Mouse (Mus musculus): ENCODE data around the gene Snf8. TPM values are rescaled to one million over a fixed set of nuclear protein-coding genes. Genes with fewer than 3 reads are reported as not detected.

The Snf8 gene
- polyA plus RNA-seq, 1 experiment from 2014 or later = 37.7 TPM

DNA sequence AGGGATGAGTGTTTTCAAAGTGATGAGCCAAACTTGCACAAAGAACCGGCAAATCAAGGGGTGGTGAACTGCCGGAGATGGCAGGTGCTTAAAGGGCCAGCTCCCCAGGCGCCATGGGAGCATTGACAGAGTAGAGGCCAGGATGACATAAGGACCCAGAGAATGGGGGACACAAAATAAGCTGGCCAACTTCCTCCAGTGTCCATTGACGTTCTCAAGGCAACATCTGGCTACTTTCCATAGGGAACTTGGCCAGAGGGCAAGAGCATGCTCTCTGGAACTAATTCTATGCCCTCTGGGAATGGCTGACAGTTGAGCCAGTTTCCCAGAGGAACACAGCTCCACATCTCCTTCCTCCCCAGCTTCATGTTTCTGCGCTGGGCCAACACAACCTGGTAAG lies 33.5 kb downstream of the Snf8 start:
- no peak overlapping the region for H3K4me2 ChIP-seq (ENCODE audit: low read depth, low read length)
- 70% methylated on average over 5 of the region's 5 CpGs for WGBS
- no peaks in the 10 kb centered on the region for H3K9me3 ChIP-seq (replicated peaks; ENCODE audit: control insufficient read depth, low read length)
- H3K4me3 ChIP-seq (ENCODE audit: low read depth, low read length) = no peak overlapping the region
- DNase-seq (ENCODE audit: low spot score) (no peak), ATAC-seq (replicated peaks; ENCODE audit: insufficient number of reproducible peaks, low FRiP score, low TSS enrichment, low read depth) (no peak)
- H3K27me3 ChIP-seq (ENCODE audit: control insufficient read depth, insufficient read depth, low read length) = no peaks in the 10 kb centered on the region
- no peaks in the 10 kb centered on the region; the same call in 1 of the 2 replicates for H3K36me3 ChIP-seq (replicated peaks; ENCODE audit: control insufficient read depth, insufficient read depth, low read depth, low read length)
- no peak overlapping the region for H3K27ac ChIP-seq (replicated peaks; ENCODE audit: low read depth, low read length)
- no peaks in the 10 kb centered on the region for H3K4me1 ChIP-seq (ENCODE audit: control insufficient read depth, insufficient read depth, low read length)
- H3K9ac ChIP-seq (replicated peaks; ENCODE audit: low read length) = no peak overlapping the region

DNA sequence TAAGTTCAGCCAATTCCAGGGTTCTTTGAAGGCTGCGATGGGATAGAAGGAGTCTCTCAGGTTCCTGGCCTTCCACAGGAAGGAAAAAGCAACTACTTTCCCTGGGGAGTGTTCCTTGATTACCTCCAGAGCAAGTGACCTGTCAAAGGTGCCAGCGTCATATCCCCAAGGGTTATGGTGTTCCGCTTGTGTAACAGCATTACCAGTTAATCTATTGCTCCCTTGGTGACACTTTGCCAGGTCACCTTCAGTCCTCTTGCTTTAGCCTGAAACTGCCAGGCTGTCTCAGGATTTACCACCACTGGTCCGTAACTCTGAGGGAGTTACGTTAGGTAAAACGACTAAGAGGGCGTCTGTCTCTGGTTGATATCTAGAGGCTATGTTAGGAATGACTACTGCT lies 35.7 kb downstream of the Snf8 start:
- Histone ChIP-seq H3K36me3 (replicated peaks; ENCODE audit: control insufficient read depth, insufficient read depth, low read depth, low read length) (no peaks in the 10 kb centered on the region; the same call in 1 of the 2 replicates), H3K27me3 (ENCODE audit: control insufficient read depth, insufficient read depth, low read length) (no peaks in the 10 kb centered on the region), H3K9ac (replicated peaks; ENCODE audit: low read length) (no peak overlapping the region), H3K9me3 (replicated peaks; ENCODE audit: control insufficient read depth, low read length) (no peaks in the 10 kb centered on the region), H3K27ac (replicated peaks; ENCODE audit: low read depth, low read length) (no peak overlapping the region), H3K4me1 (ENCODE audit: control insufficient read depth, insufficient read depth, low read length) (peaks cover 7% of the 10 kb centered on the region; the same call in 1 of the 2 replicates), H3K4me3 (ENCODE audit: low read depth, low read length) (no peak overlapping the region), H3K4me2 (ENCODE audit: low read depth, low read length) (no peak overlapping the region)
- DNase-seq (ENCODE audit: low spot score) (no peak), ATAC-seq (replicated peaks; ENCODE audit: insufficient number of reproducible peaks, low FRiP score, low TSS enrichment, low read depth) (no peak)
- 91% methylated on average over 7 of the region's 7 CpGs for WGBS

DNA sequence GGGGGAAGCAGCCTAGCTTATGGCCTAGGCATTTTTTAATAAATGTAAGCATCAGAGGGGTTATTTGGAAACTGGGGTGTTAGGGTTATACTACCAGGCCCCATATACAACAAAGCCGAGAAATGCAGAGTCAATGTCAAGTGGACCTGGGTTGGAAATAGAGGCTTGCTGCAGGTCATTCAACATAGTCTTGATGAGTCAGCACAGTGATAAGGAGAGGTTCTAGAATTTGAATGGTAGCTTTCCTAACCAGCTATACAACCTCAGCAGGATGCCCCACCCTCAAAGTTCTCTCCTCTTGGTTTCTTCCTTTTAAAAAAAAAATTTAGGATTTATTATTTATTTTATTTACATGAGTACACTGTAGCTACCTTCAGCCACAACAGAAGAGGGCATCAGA lies 36.3 kb downstream of the Snf8 start:
- no peak for ATAC-seq (replicated peaks; ENCODE audit: insufficient number of reproducible peaks, low FRiP score, low TSS enrichment, low read depth)
- no peaks in the 10 kb centered on the region for H3K27me3 ChIP-seq (ENCODE audit: control insufficient read depth, insufficient read depth, low read length)
- no peak overlapping the region for H3K4me3 ChIP-seq (ENCODE audit: low read depth, low read length)
- no peak overlapping the region for H3K4me2 ChIP-seq (ENCODE audit: low read depth, low read length)
- H3K27ac ChIP-seq (replicated peaks; ENCODE audit: low read depth, low read length) = no peak overlapping the region
- no peak overlapping the region for H3K9ac ChIP-seq (replicated peaks; ENCODE audit: low read length)
- no peak for DNase-seq (ENCODE audit: low spot score)
- peaks cover 7% of the 10 kb centered on the region; the same call in 1 of the 2 replicates for H3K4me1 ChIP-seq (ENCODE audit: control insufficient read depth, insufficient read depth, low read length)
- no peaks in the 10 kb centered on the region for H3K9me3 ChIP-seq (replicated peaks; ENCODE audit: control insufficient read depth, low read length)
- no peaks in the 10 kb centered on the region; the same call in 1 of the 2 replicates for H3K36me3 ChIP-seq (replicated peaks; ENCODE audit: control insufficient read depth, insufficient read depth, low read depth, low read length)
- WGBS = 97% methylated on average over 1 of the region's 1 CpGs

DNA sequence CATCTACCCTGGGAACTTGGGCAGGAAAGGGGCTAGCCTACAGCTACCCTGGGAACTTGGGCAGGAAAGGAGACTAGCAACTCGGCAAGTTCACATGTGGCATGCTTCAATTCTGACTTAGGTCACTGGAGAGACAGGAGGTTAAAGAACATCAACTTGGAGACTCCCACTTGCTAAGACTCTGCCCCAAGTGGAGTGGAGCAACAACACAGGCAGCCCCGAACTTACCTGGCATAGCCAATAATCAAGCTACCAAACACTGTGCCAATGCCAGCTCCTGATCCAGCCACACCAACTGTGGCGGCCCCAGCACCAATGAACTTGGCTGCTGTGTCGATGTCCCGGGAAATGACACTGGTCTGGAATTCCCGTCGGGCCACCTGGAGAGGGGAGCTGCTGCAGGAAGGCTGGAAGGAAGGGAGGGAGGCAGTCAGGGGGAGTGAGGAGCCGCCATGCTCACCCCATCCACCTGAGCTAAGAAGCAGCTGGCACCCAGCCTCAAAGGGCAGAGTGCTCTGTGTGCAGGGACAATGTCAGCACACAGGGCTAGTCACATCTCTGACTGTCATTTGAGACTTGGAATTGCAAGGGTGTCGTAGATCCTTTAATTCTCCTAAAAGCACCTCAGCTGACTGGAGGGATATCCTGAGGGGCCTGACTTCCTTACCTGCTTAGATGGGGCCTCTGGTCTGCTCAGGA lies 38.8 kb downstream of the Snf8 start:
- no peak overlapping the region for H3K9ac ChIP-seq (replicated peaks; ENCODE audit: low read length)
- no peaks in the 10 kb centered on the region for H3K9me3 ChIP-seq (replicated peaks; ENCODE audit: control insufficient read depth, low read length)
- no peaks in the 10 kb centered on the region; the same call in 1 of the 2 replicates for H3K36me3 ChIP-seq (replicated peaks; ENCODE audit: control insufficient read depth, insufficient read depth, low read depth, low read length)
- DNase-seq (ENCODE audit: low spot score) (no peak), ATAC-seq (replicated peaks; ENCODE audit: insufficient number of reproducible peaks, low FRiP score, low TSS enrichment, low read depth) (no peak)
- peaks cover 7% of the 10 kb centered on the region; the same call in 1 of the 2 replicates for H3K4me1 ChIP-seq (ENCODE audit: control insufficient read depth, insufficient read depth, low read length)
- no peak overlapping the region for H3K27ac ChIP-seq (replicated peaks; ENCODE audit: low read depth, low read length)
- 71% methylated on average over 8 of the region's 9 CpGs for WGBS
- no peak overlapping the region for H3K4me2 ChIP-seq (ENCODE audit: low read depth, low read length)
- no peaks in the 10 kb centered on the region for H3K27me3 ChIP-seq (ENCODE audit: control insufficient read depth, insufficient read depth, low read length)
- H3K4me3 ChIP-seq (ENCODE audit: low read depth, low read length) = no peak overlapping the region

DNA sequence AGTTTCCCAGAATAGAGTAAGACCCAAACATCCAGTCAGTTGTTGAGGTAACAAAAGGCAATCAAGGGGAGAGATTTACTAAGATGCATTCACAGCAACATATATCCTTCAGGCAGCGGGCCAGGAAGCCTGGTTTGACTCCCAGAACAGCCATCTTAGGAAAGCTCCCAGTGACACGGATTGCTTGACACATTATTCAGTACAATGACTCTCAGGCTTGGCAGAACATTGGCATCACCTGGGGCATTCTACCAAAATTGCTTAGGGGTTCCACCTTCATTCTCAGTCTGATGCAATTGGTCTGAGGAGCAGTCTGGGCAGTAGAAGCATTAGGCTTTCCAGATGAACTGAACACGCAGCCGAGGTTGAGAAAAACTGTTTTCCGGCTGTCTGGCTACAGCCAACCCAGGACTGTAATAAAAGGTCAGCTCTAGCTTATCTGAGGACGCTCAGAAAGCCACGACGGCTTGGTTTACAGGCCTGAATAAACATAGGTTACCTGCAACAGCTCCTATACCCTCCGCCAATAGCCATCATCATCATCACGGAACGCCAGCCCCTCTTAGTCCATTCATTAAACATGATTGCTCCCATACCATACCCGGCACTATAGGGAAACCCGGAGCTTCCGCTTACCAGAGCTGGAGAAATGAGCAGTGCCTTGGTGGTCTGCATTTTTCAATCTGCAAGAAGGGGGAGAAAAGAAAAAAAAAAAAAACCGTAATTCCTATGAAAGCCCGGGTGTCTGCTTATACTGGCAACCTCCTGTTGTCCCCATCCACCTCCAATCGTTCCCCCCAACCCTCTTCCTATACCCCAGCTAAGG lies 39.9 kb downstream of the Snf8 start:
- DNase-seq (ENCODE audit: low spot score) = no peak
- no peak for ATAC-seq (replicated peaks; ENCODE audit: insufficient number of reproducible peaks, low FRiP score, low TSS enrichment, low read depth)
- Histone ChIP-seq H3K9me3 (replicated peaks; ENCODE audit: control insufficient read depth, low read length) (no peaks in the 10 kb centered on the region), H3K36me3 (replicated peaks; ENCODE audit: control insufficient read depth, insufficient read depth, low read depth, low read length) (no peaks in the 10 kb centered on the region; the same call in 1 of the 2 replicates), H3K9ac (replicated peaks; ENCODE audit: low read length) (peak overlapping the region; percentile 65), H3K4me3 (ENCODE audit: low read depth, low read length) (peak overlapping the region; percentile 63), H3K27ac (replicated peaks; ENCODE audit: low read depth, low read length) (no peak overlapping the region), H3K4me2 (ENCODE audit: low read depth, low read length) (peak overlapping the region; percentile 70), H3K4me1 (ENCODE audit: control insufficient read depth, insufficient read depth, low read length) (peaks cover 7% of the 10 kb centered on the region; the same call in 1 of the 2 replicates), H3K27me3 (ENCODE audit: control insufficient read depth, insufficient read depth, low read length) (no peaks in the 10 kb centered on the region)
- 24% methylated on average over 17 of the region's 17 CpGs for WGBS

DNA sequence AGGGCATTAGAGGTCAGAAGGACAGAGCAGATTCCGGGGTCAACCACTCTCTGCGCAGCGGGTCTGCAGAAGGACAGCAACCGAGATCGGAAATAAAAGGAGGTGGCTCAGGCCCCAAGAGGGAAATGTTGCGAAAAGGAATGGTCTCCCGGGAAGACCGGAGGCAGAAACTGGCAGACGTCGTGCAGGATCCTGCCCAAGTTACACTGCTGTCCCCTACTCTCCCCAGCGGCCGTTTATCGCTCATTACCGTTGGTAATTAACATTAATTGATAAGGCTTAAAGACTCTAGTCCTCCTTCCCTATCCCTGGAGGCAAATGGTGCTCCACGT lies 40.5 kb downstream of the Snf8 start:
- WGBS = 0% methylated on average over 15 of the region's 15 CpGs
- no peaks in the 10 kb centered on the region for H3K27me3 ChIP-seq (ENCODE audit: control insufficient read depth, insufficient read depth, low read length)
- peak overlapping the region; percentile 65 for H3K9ac ChIP-seq (replicated peaks; ENCODE audit: low read length)
- peak overlapping the region; percentile 63 for H3K4me3 ChIP-seq (ENCODE audit: low read depth, low read length)
- H3K4me2 ChIP-seq (ENCODE audit: low read depth, low read length) = peak overlapping the region; percentile 70
- no peak for ATAC-seq (replicated peaks; ENCODE audit: insufficient number of reproducible peaks, low FRiP score, low TSS enrichment, low read depth)
- DNase-seq (ENCODE audit: low spot score) = no peak
- H3K4me1 ChIP-seq (ENCODE audit: control insufficient read depth, insufficient read depth, low read length) = peaks cover 7% of the 10 kb centered on the region; the same call in 1 of the 2 replicates
- H3K9me3 ChIP-seq (replicated peaks; ENCODE audit: control insufficient read depth, low read length) = no peaks in the 10 kb centered on the region
- no peaks in the 10 kb centered on the region; the same call in 1 of the 2 replicates for H3K36me3 ChIP-seq (replicated peaks; ENCODE audit: control insufficient read depth, insufficient read depth, low read depth, low read length)
- 0 out of 2 replicates have a peak overlapping the region, but pooled peaks have one; percentile 7 for H3K27ac ChIP-seq (replicated peaks; ENCODE audit: low read depth, low read length)

DNA sequence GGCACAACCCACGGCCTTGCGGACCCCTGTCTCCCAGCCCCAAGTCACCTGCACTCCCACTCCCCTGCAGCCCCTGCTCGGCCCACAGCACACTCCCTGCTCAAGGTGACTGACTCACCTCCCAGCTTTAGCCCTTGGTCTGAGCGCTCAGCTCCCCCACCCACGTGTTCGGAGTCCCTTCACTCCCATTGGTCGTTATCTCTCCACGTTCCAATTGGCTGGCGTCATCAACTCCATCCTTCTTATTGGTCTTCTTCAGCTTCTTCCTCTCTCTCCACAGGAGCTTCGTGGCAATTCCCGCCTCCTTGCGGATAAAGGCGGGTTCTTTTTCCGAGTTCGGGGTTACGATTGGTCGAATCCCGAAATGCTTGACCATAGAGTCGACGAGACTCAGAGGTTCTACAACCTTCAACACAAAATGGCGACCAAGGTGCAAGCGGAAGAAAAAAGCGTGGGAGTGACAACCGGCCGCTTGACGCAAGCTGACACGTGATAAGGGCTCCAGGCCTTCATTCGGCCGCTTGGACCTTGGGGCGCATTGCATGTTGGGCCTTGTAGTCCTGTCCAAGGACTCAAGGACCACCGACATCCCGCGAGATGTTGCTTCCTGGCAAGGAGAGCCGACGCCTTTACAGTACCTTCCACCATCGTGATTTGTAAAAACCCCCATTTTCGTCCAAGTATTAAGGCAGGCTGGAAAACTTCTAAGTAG lies 41.0 kb downstream of the Snf8 start, which contains the start of gene Atp5g1:
TSS of gene Atp5g1 (minus strand) at position 162 of the 712 bp plus-strand sequence.
- peaks cover 7% of the 10 kb centered on the region; the same call in 1 of the 2 replicates for H3K4me1 ChIP-seq (ENCODE audit: control insufficient read depth, insufficient read depth, low read length)
- no peaks in the 10 kb centered on the region; the same call in 1 of the 2 replicates for H3K36me3 ChIP-seq (replicated peaks; ENCODE audit: control insufficient read depth, insufficient read depth, low read depth, low read length)
- under 1% methylated on average over 37 of the region's 37 CpGs for WGBS
- peak within 1 kb of the TSS; percentile 70 for H3K4me2 ChIP-seq (ENCODE audit: low read depth, low read length)
- H3K4me3 ChIP-seq (ENCODE audit: low read depth, low read length) = peak within 1 kb of the TSS; percentile 63
- ATAC-seq (replicated peaks; ENCODE audit: insufficient number of reproducible peaks, low FRiP score, low TSS enrichment, low read depth) = peak; percentile 96
- 0 out of 2 replicates have a peak within 1 kb of the TSS, but pooled peaks have one; percentile 7 for H3K27ac ChIP-seq (replicated peaks; ENCODE audit: low read depth, low read length)
- H3K27me3 ChIP-seq (ENCODE audit: control insufficient read depth, insufficient read depth, low read length) = no peaks in the 10 kb centered on the region
- no peaks in the 10 kb centered on the region for H3K9me3 ChIP-seq (replicated peaks; ENCODE audit: control insufficient read depth, low read length)
- H3K9ac ChIP-seq (replicated peaks; ENCODE audit: low read length) = peak within 1 kb of the TSS; percentile 65
- peak; percentile 99 for DNase-seq (ENCODE audit: low spot score)

All from embryonic facial prominence, embryonic 11.5 days (tissue).